Mouse (Mus musculus) small intestine, adult 2 months (tissue): ENCODE data around the gene Limch1.

Experiments
- CTCF ChIP-seq: fragments of 200-500 bp; IDR thresholded peaks from 2 replicates; pipeline ENCODE4 v1.5.1; 2012; ENCODE audit warnings: low read depth, mild to moderate bottlenecking, control low read depth, inconsistent platforms, low read length, moderate library complexity, mixed read lengths; ENCODE audit not compliant: insufficient replicate concordance, insufficient read length; ENCODE audit errors: extremely low read depth
- POLR2A ChIP-seq: fragments of 200-500 bp; IDR thresholded peaks from 2 replicates; pipeline ENCODE4 v1.6.1; 2012; ENCODE audit warnings: low read depth, mild to moderate bottlenecking, control low read depth, inconsistent platforms, low read length, moderate library complexity

GRCm38 (mm10) chr5:66733556-66733955, 12.1 kb upstream of the Limch1 start:
- TF ChIP-seq CTCF (no peak), POLR2A (no peak)
